Mouse (Mus musculus) CH12.LX (cell line): ENCODE results near the gene Lcmt2. TPM values are rescaled to one million over a fixed set of nuclear protein-coding genes. Genes with fewer than 3 reads are reported as not detected.

Source experiments
- DNase-seq: peaks from one replicate; pipeline ENCODE4 v3.0.0-alpha.2; 2013; ENCODE audit errors: extremely low read depth
- H3K27ac ChIP-seq: 2 replicates; pipeline ENCODE4 v1.5.1; 2012; ENCODE audit warnings: low read depth, mild to moderate bottlenecking, control low read depth, moderate library complexity; ENCODE audit not compliant: insufficient read depth
- H3K27me3 ChIP-seq: replicated peaks from 2 replicates; pipeline ENCODE3; 2012; ENCODE audit warnings: inconsistent platforms
- H3K36me3 ChIP-seq, 2 experiments: replicated peaks in 1 of 2; 2 replicates each; pipeline versions ENCODE3 to v1.6.1; 2012; ENCODE audit warnings: inconsistent platforms in 1 of 2, low read length in 1 of 2, mild to moderate bottlenecking in 1 of 2, mixed read lengths in 1 of 2, moderate library complexity in 1 of 2; ENCODE audit not compliant: control insufficient read depth in 1 of 2, insufficient read depth in 1 of 2
- H3K4me1 ChIP-seq, 2 experiments: 2 replicates each; pipeline ENCODE4 v1.6.1; 2012; ENCODE audit warnings: inconsistent platforms in 1 of 2, moderate library complexity in 1 of 2; ENCODE audit not compliant: insufficient read depth in 2 of 2, control insufficient read depth in 1 of 2
- H3K4me2 ChIP-seq: 2 replicates; pipeline ENCODE4 v1.6.1; 2012; ENCODE audit warnings: low read depth, mild to moderate bottlenecking, control low read depth; ENCODE audit not compliant: poor library complexity, insufficient read depth, severe bottlenecking
- H3K4me3 ChIP-seq, 3 experiments: fragments of 150-350 bp in 1 of 3; sonication (generic) in 1 of 3; replicated peaks in 1 of 3; 2 replicates each; pipeline versions ENCODE3 to v1.5.1; 2011 to 2012; ENCODE audit warnings: low read depth in 2 of 3, low read length in 2 of 3, mild to moderate bottlenecking in 2 of 3, moderate library complexity in 2 of 3, control low read depth in 1 of 3, improper control_type of control experiment in 1 of 3, inconsistent platforms in 1 of 3, mixed read lengths in 1 of 3; ENCODE audit not compliant: poor library complexity in 1 of 3
- H3K79me2 ChIP-seq: replicated peaks from 2 replicates; pipeline ENCODE4 v1.6.1; 2012; ENCODE audit warnings: mild to moderate bottlenecking, moderate library complexity; ENCODE audit not compliant: control insufficient read depth, poor library complexity, insufficient read depth, severe bottlenecking; ENCODE audit errors: extremely low read depth
- H3K9ac ChIP-seq: 2 replicates; pipeline ENCODE4 v1.6.1; 2012; ENCODE audit warnings: low read depth, mild to moderate bottlenecking, control low read depth, moderate library complexity; ENCODE audit not compliant: insufficient read depth
- H3K9me3 ChIP-seq: replicated peaks from 2 replicates; pipeline ENCODE3; 2012; ENCODE audit warnings: low read length, inconsistent platforms, mixed read lengths
- BHLHE40 ChIP-seq: IDR thresholded peaks from 2 replicates; pipeline ENCODE4 v1.6.1; 2011; ENCODE audit warnings: mild to moderate bottlenecking, low read depth, low read length, improper control_type of control experiment
- CHD1 ChIP-seq: IDR thresholded peaks from 2 replicates; pipeline ENCODE4 v1.6.1; 2012; ENCODE audit warnings: low read depth, low read length, improper control_type of control experiment, inconsistent platforms
- CTCF ChIP-seq, 2 experiments: IDR thresholded peaks in 1 of 2; conservative IDR thresholded peaks in 1 of 2; 2 replicates each; pipeline ENCODE4 v1.5.1; 2011 to 2012; ENCODE audit warnings: low read depth in 2 of 2, low read length in 2 of 2, improper control_type of control experiment in 1 of 2, inconsistent platforms in 1 of 2, mild to moderate bottlenecking in 1 of 2, moderate library complexity in 1 of 2
- EP300 ChIP-seq: IDR thresholded peaks from 2 replicates; pipeline ENCODE4 v1.6.1; 2011; ENCODE audit warnings: low read length, improper control_type of control experiment
- ETS1 ChIP-seq: conservative IDR thresholded peaks from 2 replicates; pipeline ENCODE4 v1.6.1; 2012; ENCODE audit warnings: low read depth, mild to moderate bottlenecking, inconsistent platforms, low read length, improper control_type of control experiment, moderate library complexity
- GABPA ChIP-seq: IDR thresholded peaks from 2 replicates; pipeline ENCODE4 v1.6.1; 2012; ENCODE audit warnings: low read depth, low read length, improper control_type of control experiment, inconsistent platforms; ENCODE audit not compliant: insufficient replicate concordance
- HCFC1 ChIP-seq: IDR thresholded peaks from 2 replicates; pipeline ENCODE4 v1.6.1; 2012; ENCODE audit warnings: low read depth, mild to moderate bottlenecking, inconsistent platforms, low read length, improper control_type of control experiment
- JUN ChIP-seq: IDR thresholded peaks from 2 replicates; pipeline ENCODE4 v1.6.1; 2011; ENCODE audit warnings: low read depth, mild to moderate bottlenecking, low read length, improper control_type of control experiment, moderate library complexity; ENCODE audit not compliant: insufficient read depth
- KAT2A ChIP-seq: IDR thresholded peaks from 2 replicates; pipeline ENCODE4 v1.6.1; 2012; ENCODE audit warnings: low read length, improper control_type of control experiment, inconsistent platforms; ENCODE audit not compliant: insufficient replicate concordance
- MAFK ChIP-seq: IDR thresholded peaks from 2 replicates; pipeline ENCODE4 v1.6.1; 2011; ENCODE audit warnings: low read length, improper control_type of control experiment; ENCODE audit not compliant: insufficient replicate concordance
- MAX ChIP-seq: IDR thresholded peaks from 2 replicates; pipeline ENCODE4 v1.6.1; 2011; ENCODE audit warnings: low read length, improper control_type of control experiment
- MAZ ChIP-seq: IDR thresholded peaks from 2 replicates; pipeline ENCODE4 v1.6.1; 2012; ENCODE audit warnings: low read depth, mild to moderate bottlenecking, inconsistent platforms, low read length, improper control_type of control experiment, moderate library complexity
- MEF2A ChIP-seq: IDR thresholded peaks from 2 replicates; pipeline ENCODE4 v1.6.1; 2014; ENCODE audit warnings: low read depth, mild to moderate bottlenecking, inconsistent platforms, low read length, improper control_type of control experiment, borderline replicate concordance
- NELFE ChIP-seq: IDR thresholded peaks from 2 replicates; pipeline ENCODE4 v1.6.1; 2011; ENCODE audit warnings: low read depth, low read length, improper control_type of control experiment
- PAX5 ChIP-seq: IDR thresholded peaks from 2 replicates; pipeline ENCODE4 v1.6.1; 2012; ENCODE audit warnings: low read length, inconsistent platforms, mixed read lengths
- POLR2A ChIP-seq: IDR thresholded peaks from 2 replicates; pipeline ENCODE4 v1.6.1; 2011; ENCODE audit warnings: low read depth, mild to moderate bottlenecking, improper control_type of control experiment, low read length
- RAD21 ChIP-seq: IDR thresholded peaks from 2 replicates; pipeline ENCODE4 v1.6.1; 2011; ENCODE audit warnings: low read depth, mild to moderate bottlenecking, low read length, improper control_type of control experiment, moderate library complexity
- RCOR1 ChIP-seq: conservative IDR thresholded peaks from 2 replicates; pipeline ENCODE4 v1.6.1; 2012; ENCODE audit warnings: low read depth, mild to moderate bottlenecking, inconsistent platforms, low read length, improper control_type of control experiment
- SIN3A ChIP-seq: IDR thresholded peaks from 2 replicates; pipeline ENCODE4 v1.6.1; 2012; ENCODE audit warnings: low read length, improper control_type of control experiment, inconsistent platforms
- SMC3 ChIP-seq: IDR thresholded peaks from 2 replicates; pipeline ENCODE4 v1.6.1; 2011; ENCODE audit warnings: low read depth, low read length, improper control_type of control experiment
- TBP ChIP-seq: conservative IDR thresholded peaks from 2 replicates; pipeline ENCODE4 v1.6.1; 2011; ENCODE audit warnings: low read depth, low read length, improper control_type of control experiment
- TCF12 ChIP-seq: IDR thresholded peaks from 2 replicates; pipeline ENCODE4 v1.6.1; 2014; ENCODE audit warnings: low read depth, mild to moderate bottlenecking, inconsistent platforms, low read length, improper control_type of control experiment
- USF2 ChIP-seq: conservative IDR thresholded peaks from 2 replicates; pipeline ENCODE4 v1.6.1; 2011; ENCODE audit warnings: low read depth, low read length, improper control_type of control experiment
- ZC3H11A ChIP-seq: IDR thresholded peaks from 2 replicates; pipeline ENCODE4 v1.6.1; 2012; ENCODE audit warnings: low read depth, mild to moderate bottlenecking, inconsistent platforms, low read length, improper control_type of control experiment
- ZKSCAN1 ChIP-seq: IDR thresholded peaks from 2 replicates; pipeline ENCODE4 v1.6.1; 2012; ENCODE audit warnings: low read depth, inconsistent platforms, low read length, improper control_type of control experiment, borderline replicate concordance
- ZNF384 ChIP-seq: IDR thresholded peaks from 2 replicates; pipeline ENCODE4 v1.6.1; 2012; ENCODE audit warnings: low read depth, low read length, improper control_type of control experiment, inconsistent platforms
- dilution Hi-C: fragments of 300-500 bp; cut with MboI; formaldehyde crosslinking; loops from 2 replicates; pipeline ENCODE4 v1.14.3; 2020; ENCODE audit warnings: low sequenced_read_pairs; ENCODE audit not compliant: extremely low pct_unique_long_range_greater_than_20kb, extremely low pct_ligation_motif_present
- in situ Hi-C: fragments of 300-500 bp; cut with MboI; formaldehyde crosslinking; loops from 3 replicates; pipeline ENCODE4 v1.14.3; 2019; ENCODE audit warnings: low sequenced_read_pairs, low pct_ligation_motif_present, low pct_unique_long_range_greater_than_20kb, mixed read lengths
- polyA plus RNA-seq: library from polyadenylated mRNA; unstranded; fragments of >175 nt; gene quantifications from 2 replicates; pipeline ENCODE4 v1.2.1, GENCODE M21; 2012; ENCODE audit warnings: low read depth; ENCODE audit not compliant: insufficient read length
- total RNA-seq, 2 experiments: library from RNA; depleted of rRNA; stranded (reverse); fragments of 300-350 nt in 1 of 2; fragments of >200 nt in 1 of 2; gene quantifications; 2 replicates each; pipeline ENCODE4 v1.2.3; 2012 to 2014

Gene Lcmt2
- total and polyA plus RNA-seq, 3 experiments = 6.4 to 12.3 (median 9.3) TPM

DNA sequence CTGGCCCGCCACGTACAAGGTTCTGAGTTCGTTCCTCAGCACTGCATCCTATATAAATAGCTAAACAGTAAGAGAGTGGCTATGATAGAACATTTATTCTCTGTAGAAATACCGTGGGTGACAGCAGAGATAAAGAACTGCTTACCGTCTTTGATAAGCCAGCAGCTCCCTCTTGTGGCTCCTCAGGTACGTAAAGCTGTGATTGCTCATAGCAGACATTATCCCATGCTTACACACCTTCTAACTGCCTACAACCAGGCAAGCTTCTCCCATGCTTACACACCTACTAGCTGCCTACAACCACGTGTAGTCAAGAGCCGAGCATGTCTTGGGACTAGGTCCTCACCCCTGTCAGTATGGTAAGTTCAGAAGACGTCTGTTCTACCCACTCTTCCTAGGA lies 38.4 kb downstream of the Lcmt2 start:
- Histone ChIP-seq H3K79me2 (no peaks in the 10 kb centered on the region), H3K36me3 (no peaks in the 10 kb centered on the region), H3K4me1 (peaks cover 0 to 7% of the 10 kb centered on the region in 2 experiments), H3K4me2 (peak overlapping the region; percentile 97), H3K27me3 (peaks cover 11% of the 10 kb centered on the region), H3K9ac (peak overlapping the region; percentile 27; the same call in 1 of the 2 replicates), H3K9me3 (no peaks in the 10 kb centered on the region), H3K4me3 (no peak overlapping the region)
- peak; percentile 72 for DNase-seq
- in situ Hi-C loops = loop anchor here (25.0 kb wide), 1 partner anchor 640 kb away; the partner anchor contains the start of gene Capn3
- TF ChIP-seq MEF2A (no peak), CTCF (conservative IDR thresholded peaks at IDR 0.05 in 1 of 2, IDR thresholded peaks at IDR 0.05 in 1 of 2; ENCODE audit: low read depth in 2 of 2, low read length in 2 of 2) (peak in 1 of 2 experiments; percentile 93; a peak in 2 of 4 replicates), GABPA (no peak), ETS1 (no peak), CHD1 (no peak), BHLHE40 (no peak), POLR2A (no peak), MAX (no peak), ZKSCAN1 (no peak), TBP (no peak), HCFC1 (no peak), SMC3 (peak; percentile 81), USF2 (no peak), MAZ (no peak), TCF12 (no peak), ZC3H11A (0 out of 2 replicates have a peak, but pooled peaks have one; percentile 23), RAD21 (peak; percentile 95), JUN (no peak), NELFE (no peak), MAFK (no peak), EP300 (no peak), KAT2A (no peak), RCOR1 (no peak), ZNF384 (no peak), PAX5 (no peak), SIN3A (no peak)
- TF ChIP-seq, all 38 proteins: peak for 4
- no peak overlapping the region for H3K27ac ChIP-seq
- dilution Hi-C loops = no loop called here
